ENCODE assay signal across 13 mouse cellular contexts in genomic region chr4:56842501-56842900, GRCm38 (mm10).
"Had no signal": no experiment of that assay in that cellular context is flagged by ENCODE, and none has a peak within 500 bp of the region (broad histone marks: within the 10 kb centered on the region; RNA-seq: fewer than 3 reads in every experiment).

No protein-coding gene starts in this region.

- H3K4me1 ChIP-seq: limb, embryonic 12.5 days; midbrain, embryonic 15.5 days; neural tube, embryonic 12.5 days had no signal

- H3K27ac ChIP-seq: kidney, embryonic 15.5 days; limb, embryonic 12.5 days; liver, embryonic 14.5 days; midbrain, embryonic 15.5 days; neural tube, embryonic 12.5 days had no signal

- ATAC-seq: lung, postnatal 0 days; midbrain, embryonic 15.5 days had no signal

- H3K27me3 ChIP-seq: kidney, embryonic 15.5 days; limb, embryonic 12.5 days; midbrain, embryonic 15.5 days; neural tube, embryonic 12.5 days had no signal

- DNase-seq: kidney, adult 11 months; kidney, postnatal 36 days; layer of hippocampus, adult 9-11 months; lung, adult 2 months; lung, postnatal 36 days; thymus, adult 18-20 months; thymus, postnatal 14 days had no signal

- H3K9me3 ChIP-seq: midbrain, embryonic 15.5 days; neural tube, embryonic 12.5 days had no signal

- H3K4me2 ChIP-seq: kidney, embryonic 15.5 days; limb, embryonic 12.5 days; midbrain, embryonic 15.5 days; neural tube, embryonic 12.5 days had no signal

- H3K9ac ChIP-seq: kidney, embryonic 15.5 days; limb, embryonic 12.5 days; liver, embryonic 14.5 days; midbrain, embryonic 15.5 days; neural tube, embryonic 12.5 days had no signal

- H3K4me3 ChIP-seq: kidney, embryonic 15.5 days; limb, embryonic 12.5 days; midbrain, embryonic 15.5 days; neural tube, embryonic 12.5 days had no signal
